Mouse (Mus musculus) forebrain, embryonic 14.5 days (tissue): ENCODE measurements at regions not wholly inside any gene's neighbourhood (a gene's known extent, or its start where the extent isn't known, plus 50 kb on each side); places are given as distances from the start of the nearest gene placed in this dataset.
A peak's percentile ranks its signal among the peaks of the same experiment; 100 is the strongest.

Experiments used
- ATAC-seq: fragments of 200-750 bp; cut with Nextera tagmentation; 2 replicates; pipeline ENCODE4 v1.8.0; 2017; ENCODE audit warnings: mild to moderate bottlenecking, moderate library complexity
- DNase-seq: peaks from one replicate; pipeline ENCODE4 v3.0.0-alpha.2; 2015; ENCODE audit warnings: low spot score
- H3K27ac ChIP-seq: fragments of 300-500 bp; sonication (generic); 2 replicates; pipeline ENCODE4 v1.5.1; 2014; ENCODE audit warnings: low read depth, mild to moderate bottlenecking, control low read depth, low read length, moderate library complexity
- H3K27me3 ChIP-seq: fragments of 300-500 bp; sonication (generic); replicated peaks from 2 replicates; pipeline ENCODE4 v1.6.1; 2014; ENCODE audit warnings: low read length, control low read depth, mixed read lengths; ENCODE audit not compliant: control insufficient read depth, insufficient read depth
- H3K36me3 ChIP-seq: fragments of 300-500 bp; sonication (generic); 2 replicates; pipeline ENCODE4 v1.6.1; 2014; ENCODE audit warnings: low read length, control low read depth; ENCODE audit not compliant: control insufficient read depth, insufficient read depth
- H3K4me1 ChIP-seq: fragments of 300-500 bp; sonication (generic); 2 replicates; pipeline ENCODE4 v1.6.1; 2014; ENCODE audit warnings: antibody characterized with exemption, low read length, control low read depth; ENCODE audit not compliant: control insufficient read depth, insufficient read depth
- H3K4me2 ChIP-seq: fragments of 300-500 bp; sonication (generic); 2 replicates; pipeline ENCODE4 v1.6.1; 2014; ENCODE audit warnings: mild to moderate bottlenecking, control low read depth, low read length
- H3K4me3 ChIP-seq: fragments of 300-500 bp; sonication (generic); 2 replicates; pipeline ENCODE4 v1.5.1; 2014; ENCODE audit warnings: low read depth, low read length, control low read depth
- H3K9ac ChIP-seq: fragments of 300-500 bp; sonication (generic); 2 replicates; pipeline ENCODE4 v1.6.1; 2014; ENCODE audit warnings: mild to moderate bottlenecking, low read length, control low read depth, moderate library complexity
- H3K9me3 ChIP-seq: fragments of 300-500 bp; sonication (generic); replicated peaks from 2 replicates; pipeline ENCODE4 v1.6.1; 2016; ENCODE audit warnings: low read length, control low read depth, mixed read lengths; ENCODE audit not compliant: control insufficient read depth
- WGBS: fragments of 180-500 bp; shearing (Covaris S2); extraction: QIAGEN DNeasy Blood & Tissue Kit; methylation state at CpG from one replicate; pipeline ENCODE4 v1.1.7; 2014; 5-methylcytosine and 5-hydroxymethylcytosine counted together

DNA sequence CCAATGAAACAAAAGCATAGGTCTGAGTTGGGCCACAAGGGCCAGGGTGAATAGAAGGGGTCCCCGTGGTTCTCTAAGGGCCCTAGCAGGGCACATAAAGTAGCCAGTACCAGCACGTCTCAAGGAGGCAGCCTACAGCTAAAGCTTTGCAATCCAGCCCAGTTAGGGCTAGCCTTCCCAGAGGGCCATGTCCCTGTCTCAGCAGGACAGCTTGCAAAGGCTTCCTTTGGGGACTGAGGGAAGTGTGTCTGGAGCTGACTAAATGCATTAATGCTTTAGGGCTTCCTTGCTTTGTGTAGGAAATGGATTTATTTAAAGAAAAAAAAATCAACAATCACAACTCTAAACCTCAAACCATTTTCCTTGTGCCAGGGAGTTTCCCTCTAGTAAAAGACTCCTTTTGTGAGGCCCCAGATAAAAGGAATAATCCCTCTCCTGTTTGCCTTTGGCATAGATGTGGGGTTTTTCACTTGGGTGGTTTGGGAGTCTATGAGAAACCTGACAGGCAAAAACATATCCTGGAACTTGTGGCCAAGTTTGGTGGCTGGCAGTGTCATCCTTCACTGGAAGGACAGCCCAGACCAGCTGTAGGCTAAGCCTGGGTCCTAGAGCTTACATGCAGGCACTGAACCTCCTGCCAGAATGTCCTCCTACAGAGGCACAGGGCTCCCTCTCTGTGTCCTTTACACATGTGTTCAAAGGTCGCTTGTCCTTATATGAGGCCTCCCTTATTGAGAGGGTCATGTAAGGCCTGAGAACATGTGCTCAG is 197.7 kb upstream of the Cxcr4 start:
- Histone ChIP-seq H3K36me3 (no peaks in the 10 kb centered on the region), H3K4me2 (no peak overlapping the region), H3K4me1 (no peaks in the 10 kb centered on the region), H3K4me3 (no peak overlapping the region), H3K9ac (no peak overlapping the region), H3K27ac (no peak overlapping the region), H3K27me3 (no peaks in the 10 kb centered on the region), H3K9me3 (no peaks in the 10 kb centered on the region)
- WGBS = 61% methylated on average over 3 of the region's 3 CpGs
- DNase-seq = peak; percentile 19
- ATAC-seq = no peak

DNA sequence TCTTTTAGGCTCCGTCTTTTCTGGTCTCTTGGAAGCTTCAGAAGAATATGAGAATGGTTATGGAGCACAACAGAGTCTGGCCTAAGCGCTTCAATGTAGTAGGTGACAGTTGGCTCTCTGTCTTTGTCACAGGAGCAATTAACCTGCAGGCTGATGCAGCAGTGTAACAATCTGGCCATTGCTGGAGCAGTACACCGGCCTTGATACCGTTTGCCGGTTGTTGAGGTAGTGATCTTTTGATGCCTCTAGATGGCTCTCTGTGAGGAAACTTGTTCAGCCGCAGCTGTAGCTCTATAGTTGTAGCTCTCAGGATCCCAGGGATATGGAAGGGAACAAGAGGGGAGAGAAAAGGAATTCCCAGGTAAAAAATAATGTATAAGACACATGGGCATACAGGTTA is 196.1 kb upstream of the Cxcr4 start:
- Histone ChIP-seq H3K27ac (no peak overlapping the region), H3K4me2 (no peak overlapping the region), H3K27me3 (no peaks in the 10 kb centered on the region), H3K9me3 (no peaks in the 10 kb centered on the region), H3K4me1 (no peaks in the 10 kb centered on the region), H3K36me3 (no peaks in the 10 kb centered on the region), H3K4me3 (no peak overlapping the region), H3K9ac (no peak overlapping the region)
- ATAC-seq (no peak), DNase-seq (no peak)
- 54% methylated on average over 6 of the region's 6 CpGs for WGBS

DNA sequence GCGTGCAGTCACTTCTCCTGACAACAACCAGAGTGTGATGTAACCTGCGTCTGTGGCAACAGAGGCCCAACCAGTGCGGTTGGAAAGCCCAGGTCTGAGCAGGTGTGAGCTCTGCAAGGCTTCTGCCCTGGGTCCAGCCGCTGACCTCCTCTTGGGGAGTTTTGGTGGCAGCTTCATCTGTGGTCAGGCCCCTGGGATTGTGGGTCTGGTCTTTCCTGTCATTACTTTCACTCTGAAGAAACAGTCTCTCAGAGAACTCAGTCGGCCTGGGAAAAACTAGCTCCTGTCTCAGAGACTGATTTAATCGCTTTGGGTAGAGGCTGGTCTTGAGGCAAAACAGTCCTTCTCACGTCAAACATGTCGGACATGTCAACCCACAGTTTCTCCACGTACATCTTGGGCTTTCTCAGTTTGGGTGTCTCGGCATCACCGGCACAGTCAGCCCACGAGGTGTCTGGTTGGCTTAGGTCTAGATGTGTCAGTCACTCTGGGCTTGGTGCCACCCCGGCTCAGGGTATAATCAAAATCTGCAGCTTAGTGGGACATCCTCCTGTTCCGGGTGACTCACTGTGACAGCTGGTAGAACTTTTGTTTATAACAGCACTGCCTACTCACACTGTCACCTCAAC is 195.0 kb upstream of the Cxcr4 start:
- no peak for ATAC-seq
- no peaks in the 10 kb centered on the region for H3K27me3 ChIP-seq
- H3K27ac ChIP-seq = no peak overlapping the region
- WGBS = 86% methylated on average over 14 of the region's 14 CpGs
- H3K9ac ChIP-seq = no peak overlapping the region
- DNase-seq = no peak
- H3K36me3 ChIP-seq = no peaks in the 10 kb centered on the region
- H3K4me2 ChIP-seq = no peak overlapping the region
- no peaks in the 10 kb centered on the region for H3K4me1 ChIP-seq
- no peaks in the 10 kb centered on the region for H3K9me3 ChIP-seq
- H3K4me3 ChIP-seq = no peak overlapping the region

DNA sequence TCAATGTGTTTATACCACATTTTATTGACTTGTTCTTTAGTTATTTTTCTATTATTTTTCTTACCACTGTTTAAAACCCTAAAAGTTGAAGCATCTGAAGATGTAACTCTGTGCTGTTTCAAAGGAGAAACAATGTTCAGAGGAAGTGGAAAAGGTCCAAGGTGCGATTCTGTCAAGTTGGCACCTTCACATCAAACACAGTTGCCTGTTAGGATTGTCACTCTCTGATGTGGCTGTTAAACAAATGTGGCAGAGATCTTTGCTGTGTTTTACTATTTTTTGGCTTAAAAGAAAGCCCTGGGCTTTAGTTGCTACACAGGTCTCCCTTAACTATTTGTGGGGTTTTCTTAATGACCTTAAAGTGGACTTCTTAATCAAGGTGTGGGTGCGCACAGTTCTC is 190.2 kb upstream of the Cxcr4 start:
- Histone ChIP-seq H3K4me2 (no peak overlapping the region), H3K9ac (no peak overlapping the region), H3K9me3 (no peaks in the 10 kb centered on the region), H3K36me3 (no peaks in the 10 kb centered on the region), H3K27me3 (no peaks in the 10 kb centered on the region), H3K4me3 (no peak overlapping the region), H3K4me1 (no peaks in the 10 kb centered on the region), H3K27ac (no peak overlapping the region)
- WGBS = 92% methylated on average over 2 of the region's 2 CpGs
- DNase-seq = no peak
- no peak for ATAC-seq

DNA sequence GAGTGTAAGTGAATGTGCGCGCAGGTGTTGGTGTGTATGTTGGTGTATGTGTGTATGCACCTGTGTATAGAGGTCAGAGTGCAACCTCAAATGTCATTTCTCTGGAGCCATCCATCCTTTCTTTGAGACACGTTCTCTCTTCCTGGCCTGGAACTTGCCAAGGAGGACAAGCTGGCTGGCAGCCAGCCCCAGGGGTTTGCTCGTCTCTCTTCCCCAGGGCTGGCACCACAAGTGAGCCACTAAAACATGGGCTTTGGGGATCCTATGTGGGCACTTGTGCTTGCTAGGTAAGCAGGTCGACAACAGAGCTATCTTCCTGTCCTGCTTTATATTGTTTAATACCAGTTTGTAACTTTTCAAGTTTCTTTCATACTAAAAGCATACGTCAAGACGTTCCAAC is 189.8 kb upstream of the Cxcr4 start:
- Histone ChIP-seq H3K27me3 (no peaks in the 10 kb centered on the region), H3K4me2 (no peak overlapping the region), H3K4me3 (no peak overlapping the region), H3K4me1 (no peaks in the 10 kb centered on the region), H3K9me3 (no peaks in the 10 kb centered on the region), H3K27ac (no peak overlapping the region), H3K36me3 (no peaks in the 10 kb centered on the region), H3K9ac (no peak overlapping the region)
- no peak for DNase-seq
- WGBS = 75% methylated on average over 7 of the region's 7 CpGs
- no peak for ATAC-seq

DNA sequence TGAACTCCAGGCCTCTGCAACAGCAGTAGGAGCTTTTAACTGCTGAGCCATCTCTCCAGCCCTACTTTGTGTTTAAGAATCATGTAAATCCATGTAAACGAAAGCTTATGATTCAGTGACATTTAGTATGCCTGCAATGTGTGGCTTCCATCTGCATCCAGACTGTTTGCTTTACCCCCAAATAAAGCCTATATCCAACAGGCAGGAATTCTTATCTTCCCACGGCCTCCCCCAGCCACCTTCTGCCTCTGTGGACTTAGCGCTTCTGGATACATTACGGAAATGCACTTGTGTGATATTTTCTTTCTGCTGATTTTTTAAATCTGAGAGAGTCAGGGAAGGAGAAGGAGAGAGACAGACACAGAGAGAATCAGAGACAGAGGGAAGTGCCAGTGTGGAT is 189.2 kb upstream of the Cxcr4 start:
- no peak for DNase-seq
- H3K4me2 ChIP-seq = no peak overlapping the region
- no peaks in the 10 kb centered on the region for H3K27me3 ChIP-seq
- H3K27ac ChIP-seq = no peak overlapping the region
- 92% methylated on average over 4 of the region's 4 CpGs for WGBS
- no peaks in the 10 kb centered on the region for H3K9me3 ChIP-seq
- no peaks in the 10 kb centered on the region for H3K36me3 ChIP-seq
- H3K4me1 ChIP-seq = no peaks in the 10 kb centered on the region
- H3K9ac ChIP-seq = no peak overlapping the region
- ATAC-seq = no peak
- no peak overlapping the region for H3K4me3 ChIP-seq

DNA sequence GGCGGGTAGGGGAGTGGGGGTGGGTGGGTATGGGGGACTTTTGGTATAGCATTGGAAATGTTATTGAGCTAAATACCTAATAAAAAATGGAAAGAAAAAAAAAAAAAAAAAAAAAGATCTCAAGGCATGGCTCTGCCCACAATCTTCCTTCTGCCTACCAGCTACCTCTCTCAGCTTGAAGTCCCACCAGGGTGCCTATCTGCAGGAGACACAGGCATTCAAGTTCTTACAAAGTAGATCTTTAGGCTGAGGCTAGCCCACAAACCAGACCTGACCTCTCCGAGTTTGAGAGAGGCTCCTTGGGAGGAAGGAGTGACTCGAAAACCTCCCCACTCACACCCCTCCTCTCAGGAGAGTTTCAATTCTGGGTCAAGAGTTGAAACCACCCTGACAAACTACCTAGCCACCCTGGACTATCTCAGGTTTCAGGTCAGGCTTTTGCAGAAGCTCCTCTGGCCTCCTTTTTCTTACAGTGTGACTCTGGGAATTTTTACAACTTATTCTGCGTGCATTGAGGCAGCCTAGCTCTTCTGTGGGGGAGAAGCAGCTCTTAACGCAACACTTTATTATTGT is 187.6 kb upstream of the Cxcr4 start:
- Histone ChIP-seq H3K4me3 (no peak overlapping the region), H3K4me2 (no peak overlapping the region), H3K9me3 (no peaks in the 10 kb centered on the region), H3K36me3 (no peaks in the 10 kb centered on the region), H3K9ac (no peak overlapping the region), H3K27ac (no peak overlapping the region), H3K27me3 (no peaks in the 10 kb centered on the region), H3K4me1 (no peaks in the 10 kb centered on the region)
- DNase-seq (no peak), ATAC-seq (no peak)
- WGBS = 87% methylated on average over 5 of the region's 5 CpGs

DNA sequence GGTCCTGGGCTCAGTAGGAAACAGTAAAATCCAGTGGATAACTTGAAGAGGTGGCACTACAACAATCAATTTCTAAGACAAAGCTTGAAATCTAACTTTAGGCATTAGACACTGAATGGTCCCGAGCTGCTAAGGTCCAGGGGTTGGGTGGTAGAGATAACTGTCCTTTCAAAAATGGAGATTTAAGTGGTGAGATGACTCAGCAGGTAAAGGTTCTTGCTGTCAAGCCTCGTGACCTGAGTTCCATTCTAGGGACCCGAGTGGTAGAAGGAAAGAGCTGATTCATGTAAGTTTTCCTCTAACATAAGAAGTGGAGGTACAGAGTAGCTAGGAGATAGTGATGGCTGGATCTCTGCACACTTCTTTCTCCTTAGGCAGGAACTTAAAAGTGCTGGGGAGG is 180.3 kb upstream of the Cxcr4 start:
- no peak overlapping the region for H3K4me3 ChIP-seq
- no peak overlapping the region for H3K4me2 ChIP-seq
- no peak overlapping the region for H3K9ac ChIP-seq
- H3K4me1 ChIP-seq = no peaks in the 10 kb centered on the region
- DNase-seq = no peak
- H3K27ac ChIP-seq = no peak overlapping the region
- no peaks in the 10 kb centered on the region for H3K9me3 ChIP-seq
- no peak for ATAC-seq
- no peaks in the 10 kb centered on the region for H3K27me3 ChIP-seq
- WGBS = 93% methylated on average over 3 of the region's 3 CpGs
- H3K36me3 ChIP-seq = no peaks in the 10 kb centered on the region

DNA sequence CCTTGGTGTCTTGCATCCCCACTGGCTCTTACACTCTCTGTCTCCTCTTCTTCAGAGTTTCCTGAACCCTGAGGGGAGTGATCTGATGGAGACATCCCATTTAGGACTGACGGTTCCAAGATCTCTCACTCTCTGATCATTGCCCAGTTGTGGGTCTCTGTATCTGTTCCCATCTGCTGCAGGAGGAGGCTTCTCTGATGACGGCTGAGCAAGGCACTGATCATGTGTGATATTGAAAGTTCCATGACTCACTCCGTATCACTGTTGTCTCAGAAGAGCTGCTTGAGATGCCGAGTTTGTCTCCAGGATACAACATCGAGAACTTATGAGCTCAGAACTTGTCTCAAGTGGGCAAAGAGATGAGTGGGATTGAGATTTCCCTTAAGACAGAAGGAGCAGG is 178.7 kb upstream of the Cxcr4 start:
- no peak overlapping the region for H3K4me3 ChIP-seq
- no peaks in the 10 kb centered on the region for H3K27me3 ChIP-seq
- no peaks in the 10 kb centered on the region for H3K36me3 ChIP-seq
- no peaks in the 10 kb centered on the region for H3K4me1 ChIP-seq
- no peak overlapping the region for H3K9ac ChIP-seq
- no peaks in the 10 kb centered on the region for H3K9me3 ChIP-seq
- H3K4me2 ChIP-seq = no peak overlapping the region
- 96% methylated on average over 5 of the region's 5 CpGs for WGBS
- ATAC-seq (no peak), DNase-seq (no peak)
- no peak overlapping the region for H3K27ac ChIP-seq
